8 mouse cellular contexts compared by ENCODE assay signal in the genomic region with DNA sequence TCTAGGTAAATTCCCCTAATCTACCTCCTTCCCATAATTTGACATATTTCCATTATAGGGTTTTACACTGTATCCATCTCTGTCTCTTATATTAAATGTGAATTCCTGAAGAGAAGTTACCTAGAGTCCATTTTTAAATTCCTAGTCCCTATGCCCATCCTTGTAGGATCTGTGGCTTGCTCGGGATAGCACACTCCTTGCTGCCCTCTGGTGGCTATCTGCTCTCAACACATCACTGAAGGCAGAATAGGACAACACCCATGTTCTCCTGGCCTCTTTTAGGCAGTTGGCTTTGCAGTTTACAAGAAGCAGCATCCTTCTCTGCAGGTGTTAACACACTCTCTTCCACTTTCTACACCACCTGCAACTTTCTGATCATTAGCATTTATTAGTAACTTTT. TPM values are rescaled to one million over a fixed set of nuclear protein-coding genes. Genes with fewer than 3 reads are reported as not detected.
DNase-seq lines count a peak whose midpoint lies in the region; ATAC-seq and TF ChIP-seq lines count a peak whose summit lies in the region.
"Had no signal": no experiment of that assay in that cellular context is flagged by ENCODE, and none has a peak within 500 bp of the region (broad histone marks: within the 10 kb centered on the region; RNA-seq: fewer than 3 reads in every experiment).

No protein-coding gene starts in this region.

- peaks cover 2% of the 10 kb centered on the region; the same call in 1 of the 2 replicates for H3K4me1 ChIP-seq in limb, embryonic 11.5 days (ENCODE audit: control insufficient read depth, insufficient read depth, low read length)
- H3K4me1 ChIP-seq in limb, embryonic 10.5 days: peaks cover 10% of the 10 kb centered on the region
- H3K4me1 ChIP-seq in G1E (ENCODE audit: insufficient read depth, low read depth, low read length): peaks cover 11% of the 10 kb centered on the region
- H3K4me1 ChIP-seq in embryonic facial prominence, embryonic 14.5 days (ENCODE audit: control insufficient read depth, insufficient read depth, low read length): peaks cover 6% of the 10 kb centered on the region

- H3K27me3 ChIP-seq in limb, embryonic 11.5 days (ENCODE audit: control insufficient read depth, insufficient read depth, low read length): no peaks in the 10 kb centered on the region
- H3K27me3 ChIP-seq in limb, embryonic 10.5 days (ENCODE audit: low read depth, poor library complexity, severe bottlenecking): no peaks in the 10 kb centered on the region
- H3K27me3 ChIP-seq in G1E (ENCODE audit: insufficient read depth, low read length): peaks cover 24% of the 10 kb centered on the region
- no peaks in the 10 kb centered on the region for H3K27me3 ChIP-seq in embryonic facial prominence, embryonic 14.5 days (replicated peaks; ENCODE audit: control insufficient read depth, insufficient read depth, low read length)

- ATAC-seq in limb, embryonic 11.5 days (ENCODE audit: insufficient number of reproducible peaks, low FRiP score, low TSS enrichment, low read depth): no peak
- ATAC-seq in G1E (ENCODE audit: extremely low read depth, insufficient number of reproducible peaks, low FRiP score, poor library complexity, severe bottlenecking): no peak; the same call in 1 of the 2 replicates
- no peak for ATAC-seq in embryonic facial prominence, embryonic 14.5 days (ENCODE audit: low read depth)

- H3K9me3 ChIP-seq in limb, embryonic 11.5 days (ENCODE audit: control insufficient read depth, low read length): no peaks in the 10 kb centered on the region
- H3K9me3 ChIP-seq in limb, embryonic 10.5 days (replicated peaks): no peaks in the 10 kb centered on the region
- H3K9me3 ChIP-seq in G1E (replicated peaks): no peaks in the 10 kb centered on the region
- H3K9me3 ChIP-seq in embryonic facial prominence, embryonic 14.5 days (ENCODE audit: control insufficient read depth, low read length): no peaks in the 10 kb centered on the region
- H3K9me3 ChIP-seq: megakaryocyte, embryonic 14.5 days had no signal

- no peak overlapping the region for H3K4me2 ChIP-seq in limb, embryonic 11.5 days (ENCODE audit: low read depth, severe bottlenecking)
- H3K4me2 ChIP-seq in embryonic facial prominence, embryonic 14.5 days (ENCODE audit: low read depth, low read length): no peak overlapping the region

- DNase-seq in limb, embryonic 11.5 days (ENCODE audit: low spot score): peak; percentile 69
- DNase-seq in limb, embryonic 10.5 days (ENCODE audit: low spot score): no peak
- peak; percentile 22 for DNase-seq in G1E (ENCODE audit: low spot score)
- peak; percentile 55 to 73 for DNase-seq in adrenal gland, postnatal 36 days
- DNase-seq in embryonic facial prominence, embryonic 14.5 days (ENCODE audit: low spot score): peak; percentile 54
- peak; percentile 22 for DNase-seq in large intestine, adult 2 months (ENCODE audit: low read depth, low spot score)
- peak; percentile 43 for DNase-seq in retina, postnatal 7 days (ENCODE audit: low read depth, low spot score)

- no peak overlapping the region for H3K4me3 ChIP-seq in limb, embryonic 11.5 days (ENCODE audit: low read depth, low read length)
- H3K4me3 ChIP-seq in limb, embryonic 10.5 days: no peak overlapping the region
- no peak overlapping the region for H3K4me3 ChIP-seq in G1E (ENCODE audit: low read depth, low read length)
- H3K4me3 ChIP-seq in embryonic facial prominence, embryonic 14.5 days (ENCODE audit: low read depth, low read length): no peak overlapping the region
- H3K4me3 ChIP-seq: megakaryocyte, embryonic 14.5 days had no signal

- H3K36me3 ChIP-seq in limb, embryonic 11.5 days (ENCODE audit: control insufficient read depth, insufficient read depth, low read length): no peaks in the 10 kb centered on the region
- no peaks in the 10 kb centered on the region for H3K36me3 ChIP-seq in limb, embryonic 10.5 days
- peaks cover 5% of the 10 kb centered on the region for H3K36me3 ChIP-seq in G1E (replicated peaks)
- no peaks in the 10 kb centered on the region for H3K36me3 ChIP-seq in embryonic facial prominence, embryonic 14.5 days (ENCODE audit: control insufficient read depth, insufficient read depth, low read length)

- H3K9ac ChIP-seq in limb, embryonic 11.5 days (ENCODE audit: low read length): no peak overlapping the region
- H3K9ac ChIP-seq in embryonic facial prominence, embryonic 14.5 days (ENCODE audit: low read depth, low read length): no peak overlapping the region

- H3K27ac ChIP-seq in limb, embryonic 11.5 days (replicated peaks; ENCODE audit: low read depth, low read length): no peak overlapping the region
- H3K27ac ChIP-seq in limb, embryonic 10.5 days: no peak overlapping the region
- H3K27ac ChIP-seq in embryonic facial prominence, embryonic 14.5 days (replicated peaks; ENCODE audit: low read depth, low read length): no peak overlapping the region

- peak; percentile 58 for TF ChIP-seq CTCF in G1E (IDR thresholded peaks at IDR 0.05; ENCODE audit: low read depth, low read length)

- WGBS in limb, embryonic 11.5 days: 13% methylated on average over 1 of the region's 1 CpGs
- WGBS in limb, embryonic 10.5 days: 10% methylated on average over 1 of the region's 1 CpGs
- 6% methylated on average over 1 of the region's 1 CpGs for WGBS in embryonic facial prominence, embryonic 14.5 days
- 5% methylated on average over 1 of the region's 1 CpGs for WGBS in large intestine, adult 2 months

RNA-seq across cellular contexts. Expression of gene Snx19, which starts 4.0 kb away (rescaled TPM):
- 21.9 and 22.4 TPM in 2 replicates for polyA plus RNA-seq in limb, embryonic 11.5 days (2014; fragmentation: Nextera tagmentation; extraction: Ambion mirVana)
- polyA plus RNA-seq in limb, embryonic 10.5 days (2016; fragmentation: Nextera tagmentation; extraction: Ambion mirVana): 17.8 and 21.5 TPM in 2 replicates
- 20.1 and 22.1 TPM in 2 replicates for total RNA-seq in G1E (2014; fragmentation: Nextera tagmentation)
- 18.2 and 21.8 TPM in 2 replicates for total RNA-seq in G1E (2017)
- polyA plus RNA-seq in G1E (2012): 2.7 and 3.5 TPM in 2 replicates
- 10 to 100 TPM; 30.8 to 33.7 TPM for total RNA-seq in adrenal gland, postnatal 36 days (2021)
- polyA plus RNA-seq in embryonic facial prominence, embryonic 14.5 days (2014; fragmentation: Nextera tagmentation; extraction: Ambion mirVana): 21.0 and 22.4 TPM in 2 replicates
- polyA plus RNA-seq in large intestine, adult 2 months (2012; rRNA removed): 9.8 and 13.7 TPM in 2 replicates
